Mouse (Mus musculus): ENCODE data around the gene Mecom.

The Mecom gene

GRCm38 (mm10) chr3:29991523-29991922 lies 556.3 kb downstream of the Mecom start:
- intact Hi-C loops (cut with DNase I) = no loop called here

GRCm38 (mm10) chr3:29984431-29984830 lies 563.4 kb downstream of the Mecom start:
- intact Hi-C loops (cut with DNase I) = no loop called here

GRCm38 (mm10) chr3:29981259-29981910 lies 566.4 kb downstream of the Mecom start:
- intact Hi-C loops (cut with DNase I) = no loop called here

- intact Hi-C loops (cut with DNase I) = no loop called here
Measured at GRCm38 (mm10) chr3:29980531-29980930, 567.3 kb downstream of the Mecom start.

- intact Hi-C loops (cut with DNase I) = no loop called here
Measured at GRCm38 (mm10) chr3:29976580-29976979, 571.2 kb downstream of the Mecom start.

- intact Hi-C loops (cut with DNase I) = no loop called here
Measured at GRCm38 (mm10) chr3:29968433-29968949, 579.3 kb downstream of the Mecom start.

- intact Hi-C loops (cut with DNase I) = no loop called here
Measured at GRCm38 (mm10) chr3:29963953-29964352, 583.9 kb downstream of the Mecom start.

GRCm38 (mm10) chr3:29963447-29963846 lies 584.4 kb downstream of the Mecom start:
- intact Hi-C loops (cut with DNase I) = no loop called here

- intact Hi-C loops (cut with DNase I) = no loop called here
Measured at GRCm38 (mm10) chr3:29959051-29959450, 588.8 kb downstream of the Mecom start.

GRCm38 (mm10) chr3:29957365-29958236 lies 590.2 kb downstream of the Mecom start:
- intact Hi-C loops (cut with DNase I) = no loop called here

GRCm38 (mm10) chr3:29953269-29953668 lies 594.5 kb downstream of the Mecom start:
- intact Hi-C loops (cut with DNase I) = no loop called here

- intact Hi-C loops (cut with DNase I) = no loop called here
Measured at GRCm38 (mm10) chr3:29950853-29951252, 597.0 kb downstream of the Mecom start.

- intact Hi-C loops (cut with DNase I) = no loop called here
Measured at GRCm38 (mm10) chr3:29903596-29904308, 644.1 kb downstream of the Mecom start.

Measured in adrenal gland (tissue).